10 mouse cellular contexts compared by ENCODE assay signal in the genomic region with DNA sequence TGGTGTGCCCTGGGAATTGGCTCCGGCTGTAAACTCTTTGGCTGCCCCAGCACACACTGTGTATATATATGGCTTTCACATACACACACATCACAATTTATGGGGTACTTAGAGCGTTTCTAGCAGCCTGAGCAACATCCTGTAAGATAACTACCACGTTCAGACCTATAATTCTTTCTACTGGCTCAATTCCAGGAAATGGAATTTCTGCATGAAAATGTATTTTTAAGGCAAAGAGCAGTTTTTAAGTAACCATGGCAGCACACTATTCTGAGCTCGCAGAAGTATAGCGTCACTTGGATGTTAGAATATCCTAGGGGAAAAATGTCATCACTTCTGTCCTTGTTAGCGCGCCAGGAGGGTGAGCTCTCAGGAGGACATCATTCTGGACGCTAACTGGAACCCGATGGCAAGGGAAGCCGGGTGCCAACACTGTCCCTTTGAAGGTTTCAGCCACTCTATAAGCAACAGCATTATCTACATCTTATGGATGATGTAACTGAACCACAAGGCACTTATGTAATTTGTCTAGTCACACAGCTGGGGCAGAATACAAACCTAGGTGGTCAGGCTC.
DNase-seq lines count a peak whose midpoint lies in the region; ATAC-seq and TF ChIP-seq lines count a peak whose summit lies in the region.
"Had no signal": no experiment of that assay in that cellular context is flagged by ENCODE, and none has a peak within 500 bp of the region (broad histone marks: within the 10 kb centered on the region; RNA-seq: fewer than 3 reads in every experiment).

No protein-coding gene starts in this region.

- no peak overlapping the region for H3K4me2 ChIP-seq in hindbrain, postnatal 0 days (ENCODE audit: low read depth, low read length)
- H3K4me2 ChIP-seq: heart, embryonic 15.5 days; liver, embryonic 13.5 days had no signal

- no peak overlapping the region for H3K9ac ChIP-seq in hindbrain, postnatal 0 days (replicated peaks; ENCODE audit: low read length)
- H3K9ac ChIP-seq: heart, embryonic 15.5 days; liver, embryonic 13.5 days had no signal

- WGBS in hindbrain, postnatal 0 days = 54% methylated on average over 10 of the region's 10 CpGs
- WGBS in hindbrain, embryonic 10.5 days = 90% methylated on average over 10 of the region's 10 CpGs

- ATAC-seq in hindbrain, postnatal 0 days = no peak

- H3K4me3 ChIP-seq in hindbrain, postnatal 0 days (ENCODE audit: low read length) = no peak overlapping the region
- H3K4me3 ChIP-seq in hindbrain, embryonic 10.5 days = no peak overlapping the region
- H3K4me3 ChIP-seq: heart, embryonic 15.5 days; liver, embryonic 13.5 days had no signal

- no peaks in the 10 kb centered on the region for H3K4me1 ChIP-seq in hindbrain, postnatal 0 days (ENCODE audit: insufficient read depth, low read length)
- H3K4me1 ChIP-seq in hindbrain, embryonic 10.5 days (replicated peaks) = peaks cover 34% of the 10 kb centered on the region

- no peaks in the 10 kb centered on the region for H3K27me3 ChIP-seq in hindbrain, postnatal 0 days (ENCODE audit: insufficient read depth, low read length)
- H3K27me3 ChIP-seq in hindbrain, embryonic 10.5 days (ENCODE audit: insufficient read depth, poor library complexity, severe bottlenecking) = no peaks in the 10 kb centered on the region
- H3K27me3 ChIP-seq: heart, embryonic 15.5 days; liver, embryonic 13.5 days had no signal

- H3K9me3 ChIP-seq in hindbrain, postnatal 0 days (ENCODE audit: low read length) = no peaks in the 10 kb centered on the region
- H3K9me3 ChIP-seq in hindbrain, embryonic 10.5 days = no peaks in the 10 kb centered on the region
- H3K9me3 ChIP-seq: heart, embryonic 15.5 days; liver, embryonic 13.5 days had no signal

- H3K36me3 ChIP-seq in hindbrain, postnatal 0 days (ENCODE audit: insufficient read depth, low read length) = no peaks in the 10 kb centered on the region
- peaks cover 9% of the 10 kb centered on the region; the same call in 1 of the 2 replicates for H3K36me3 ChIP-seq in hindbrain, embryonic 10.5 days
- H3K36me3 ChIP-seq: heart, embryonic 15.5 days; liver, embryonic 13.5 days had no signal

- intact Hi-C loops in left cerebral cortex, postnatal 36 days (cut with DNase I) = loop anchor here (1.0 to 5.0 kb wide), 2 partner anchors 113 to 131 kb away; partner anchors contain the start of gene Fnbp1l

- no peak overlapping the region for H3K27ac ChIP-seq in hindbrain, postnatal 0 days
- H3K27ac ChIP-seq in hindbrain, embryonic 10.5 days = no peak overlapping the region
- H3K27ac ChIP-seq: heart, embryonic 15.5 days; liver, embryonic 13.5 days had no signal

- peak; percentile 56 for DNase-seq in hindbrain, postnatal 0 days (ENCODE audit: low spot score)
- no peak for DNase-seq in hindbrain, embryonic 10.5 days (ENCODE audit: low spot score)
- DNase-seq in right cerebral cortex, adult 18-20 months = peak; percentile 59
- no peak for DNase-seq in right cerebral cortex, postnatal 14 days
- peak; percentile 69 to 74 for DNase-seq in left cerebral cortex, postnatal 36 days (ENCODE audit: low spot score in 2 of 2)
- DNase-seq in telencephalon, adult 2 months (ENCODE audit: low read depth, low spot score) = peak; percentile 90
- DNase-seq in heart, adult 9 months (ENCODE audit: low spot score in 2 of 2) = no peak
- DNase-seq: cerebellum, adult 18-20 months; liver, embryonic 13.5 days had no signal

- no peak for TF ChIP-seq CTCF in hindbrain, postnatal 0 days (IDR thresholded peaks at IDR 0.05; ENCODE audit: low read depth)

Comparison
In these comparisons a context has a peak if more than half of its experiments do, and no peak if none do; other contexts are left out.
1. DNase-seq: peak in hindbrain, postnatal 0 days (single experiment), right cerebral cortex, adult 18-20 months (single experiment), left cerebral cortex, postnatal 36 days (2 of 2) and telencephalon, adult 2 months (single experiment); none in hindbrain, embryonic 10.5 days (single experiment), right cerebral cortex, postnatal 14 days (single experiment) and heart, adult 9 months (0 of 2).